Mouse (Mus musculus) neural tube, embryonic 15.5 days (tissue): ENCODE measurements around the gene Arl8b. TPM values are rescaled to one million over a fixed set of nuclear protein-coding genes. Genes with fewer than 3 reads are reported as not detected.
A peak's percentile ranks its signal among the peaks of the same experiment; 100 is the strongest.

Experiments used
- ATAC-seq: fragments of 200-750 bp; cut with Nextera tagmentation; 2 replicates; pipeline ENCODE4 v1.8.0; 2017; ENCODE audit warnings: mild to moderate bottlenecking, moderate TSS enrichment, moderate library complexity; ENCODE audit not compliant: low FRiP score
- H3K27ac ChIP-seq: fragments of 300-500 bp; sonication (generic); replicated peaks from 2 replicates; pipeline ENCODE4 v1.5.1; 2015; ENCODE audit warnings: mild to moderate bottlenecking, inconsistent platforms
- H3K27me3 ChIP-seq: fragments of 300-500 bp; sonication (generic); replicated peaks from 2 replicates; pipeline ENCODE4 v1.6.1; 2015; ENCODE audit warnings: inconsistent platforms
- H3K36me3 ChIP-seq: fragments of 300-500 bp; sonication (generic); 2 replicates; pipeline ENCODE4 v1.6.1; 2015; ENCODE audit warnings: inconsistent platforms
- H3K4me1 ChIP-seq: fragments of 300-500 bp; sonication (generic); 2 replicates; pipeline ENCODE4 v1.6.1; 2015; ENCODE audit warnings: inconsistent platforms
- H3K4me2 ChIP-seq: fragments of 300-500 bp; sonication (generic); 2 replicates; pipeline ENCODE4 v1.6.1; 2015; ENCODE audit warnings: inconsistent platforms, mild to moderate bottlenecking, moderate library complexity
- H3K4me3 ChIP-seq: fragments of 300-500 bp; sonication (generic); replicated peaks from 2 replicates; pipeline ENCODE4 v1.5.1; 2015; ENCODE audit warnings: mild to moderate bottlenecking, inconsistent platforms
- H3K9ac ChIP-seq: fragments of 300-500 bp; sonication (generic); replicated peaks from 2 replicates; pipeline ENCODE4 v1.6.1; 2015; ENCODE audit warnings: mild to moderate bottlenecking, inconsistent platforms
- H3K9me3 ChIP-seq: fragments of 300-500 bp; sonication (generic); replicated peaks from 2 replicates; pipeline ENCODE4 v1.6.1; 2016; ENCODE audit warnings: inconsistent platforms
- WGBS: fragments of 180-500 bp; shearing (Covaris S2); methylation state at CpG from one replicate; pipeline ENCODE4 v1.1.7; 2015; ENCODE audit warnings: mixed read lengths; 5-methylcytosine and 5-hydroxymethylcytosine counted together
- polyA plus RNA-seq: library from polyadenylated mRNA; unstranded; fragments of >200 nt; fragmentation: Nextera tagmentation; extraction: Ambion mirVana; gene quantifications from 2 replicates; pipeline ENCODE4 v1.2.1, GENCODE M21; 2015

Arl8b gene
- polyA plus RNA-seq, 1 experiment from 2014 or later, result 117 TPM

GRCm38 (mm10) chr6:108759698-108760039 is 23.2 kb upstream of the Arl8b start:
- Histone ChIP-seq H3K4me2 (no peak overlapping the region), H3K27me3 (no peaks in the 10 kb centered on the region), H3K4me1 (no peaks in the 10 kb centered on the region), H3K36me3 (no peaks in the 10 kb centered on the region), H3K9me3 (no peaks in the 10 kb centered on the region), H3K27ac (no peak overlapping the region), H3K9ac (no peak overlapping the region), H3K4me3 (no peak overlapping the region)
- WGBS, result 71% methylated on average over 5 of the region's 5 CpGs
- no peak for ATAC-seq

- no peak for ATAC-seq
- H3K4me2 ChIP-seq, result no peak overlapping the region
- H3K9me3 ChIP-seq, result no peaks in the 10 kb centered on the region
Measured at GRCm38 (mm10) chr6:108770880-108771279, 12.0 kb upstream of the Arl8b start.

GRCm38 (mm10) chr6:108772913-108773312 is 10.0 kb upstream of the Arl8b start:
- no peak for ATAC-seq
- H3K9me3 ChIP-seq, result no peaks in the 10 kb centered on the region
- WGBS, result 20% methylated on average over 9 of the region's 9 CpGs
- no peak overlapping the region for H3K9ac ChIP-seq
- H3K4me1 ChIP-seq, result no peaks in the 10 kb centered on the region
- H3K4me3 ChIP-seq, result no peak overlapping the region
- H3K36me3 ChIP-seq, result no peaks in the 10 kb centered on the region
- no peak overlapping the region for H3K27ac ChIP-seq
- H3K4me2 ChIP-seq, result no peak overlapping the region
- H3K27me3 ChIP-seq, result no peaks in the 10 kb centered on the region

More at GRCm38 (mm10) chr6:108770880-108771279, 12.0 kb upstream of the Arl8b start:
- Histone ChIP-seq H3K36me3 (no peaks in the 10 kb centered on the region), H3K4me1 (no peaks in the 10 kb centered on the region), H3K9ac (no peak overlapping the region), H3K4me3 (no peak overlapping the region), H3K27me3 (no peaks in the 10 kb centered on the region), H3K27ac (no peak overlapping the region)
- WGBS, result 87% methylated on average over 3 of the region's 3 CpGs

- Histone ChIP-seq H3K4me1 (no peaks in the 10 kb centered on the region), H3K27me3 (no peaks in the 10 kb centered on the region), H3K9ac (no peak overlapping the region), H3K4me3 (no peak overlapping the region), H3K9me3 (no peaks in the 10 kb centered on the region), H3K4me2 (no peak overlapping the region), H3K36me3 (no peaks in the 10 kb centered on the region), H3K27ac (no peak overlapping the region)
- no peak for ATAC-seq
- 90% methylated on average over 6 of the region's 6 CpGs for WGBS
Measured at GRCm38 (mm10) chr6:108773480-108773879, 9.4 kb upstream of the Arl8b start.

GRCm38 (mm10) chr6:108776274-108776673 is 6.6 kb upstream of the Arl8b start:
- no peaks in the 10 kb centered on the region for H3K4me1 ChIP-seq
- H3K9ac ChIP-seq, result no peak overlapping the region
- no peak overlapping the region for H3K4me3 ChIP-seq
- no peaks in the 10 kb centered on the region for H3K27me3 ChIP-seq
- H3K27ac ChIP-seq, result no peak overlapping the region
- no peak for ATAC-seq
- no peak overlapping the region for H3K4me2 ChIP-seq
- H3K36me3 ChIP-seq, result no peaks in the 10 kb centered on the region
- no peaks in the 10 kb centered on the region for H3K9me3 ChIP-seq

GRCm38 (mm10) chr6:108777560-108778287 is 5.2 kb upstream of the Arl8b start:
- no peak for ATAC-seq
- H3K27ac ChIP-seq, result no peak overlapping the region
- H3K27me3 ChIP-seq, result no peaks in the 10 kb centered on the region
- H3K9me3 ChIP-seq, result no peaks in the 10 kb centered on the region
- H3K36me3 ChIP-seq, result no peaks in the 10 kb centered on the region
- WGBS, result 83% methylated on average over 8 of the region's 8 CpGs
- no peak overlapping the region for H3K9ac ChIP-seq
- no peak overlapping the region for H3K4me3 ChIP-seq
- H3K4me2 ChIP-seq, result no peak overlapping the region
- no peaks in the 10 kb centered on the region for H3K4me1 ChIP-seq

- no peak overlapping the region for H3K4me3 ChIP-seq
- no peaks in the 10 kb centered on the region for H3K4me1 ChIP-seq
- 73% methylated on average over 5 of the region's 5 CpGs for WGBS
- H3K27ac ChIP-seq, result no peak overlapping the region
- H3K4me2 ChIP-seq, result no peak overlapping the region
- no peaks in the 10 kb centered on the region for H3K36me3 ChIP-seq
- H3K9ac ChIP-seq, result no peak overlapping the region
- ATAC-seq, result no peak
- no peaks in the 10 kb centered on the region for H3K27me3 ChIP-seq
- no peaks in the 10 kb centered on the region for H3K9me3 ChIP-seq
Measured at GRCm38 (mm10) chr6:108778399-108778798, 4.5 kb upstream of the Arl8b start.

GRCm38 (mm10) chr6:108781865-108782264 is 1.0 kb upstream of the Arl8b start:
- Histone ChIP-seq H3K4me2 (no peak overlapping the region), H3K36me3 (no peaks in the 10 kb centered on the region), H3K27me3 (no peaks in the 10 kb centered on the region), H3K9ac (no peak overlapping the region), H3K4me1 (peaks cover 22% of the 10 kb centered on the region), H3K4me3 (no peak overlapping the region), H3K9me3 (no peaks in the 10 kb centered on the region), H3K27ac (no peak overlapping the region)
- 73% methylated on average over 6 of the region's 6 CpGs for WGBS
- no peak for ATAC-seq

GRCm38 (mm10) chr6:108783184-108783881 is 434 bp downstream of the Arl8b start:
- ATAC-seq, result peak; percentile 73
- Histone ChIP-seq H3K27me3 (no peaks in the 10 kb centered on the region), H3K4me2 (peak overlapping the region; percentile 76)

GRCm38 (mm10) chr6:108784056-108784455 is 1.2 kb downstream of the Arl8b start:
- WGBS, result 26% methylated on average over 11 of the region's 11 CpGs
- H3K9me3 ChIP-seq, result no peaks in the 10 kb centered on the region
- ATAC-seq, result no peak
- H3K4me1 ChIP-seq, result peaks cover 22% of the 10 kb centered on the region
- no peaks in the 10 kb centered on the region for H3K36me3 ChIP-seq
- no peaks in the 10 kb centered on the region for H3K27me3 ChIP-seq
- H3K4me3 ChIP-seq, result peak overlapping the region; percentile 84
- peak overlapping the region; percentile 99 for H3K9ac ChIP-seq
- peak overlapping the region; percentile 76 for H3K4me2 ChIP-seq
- peak overlapping the region; percentile 90 for H3K27ac ChIP-seq

More at GRCm38 (mm10) chr6:108783184-108783881, 434 bp downstream of the Arl8b start:
- Histone ChIP-seq H3K9me3 (no peaks in the 10 kb centered on the region), H3K4me3 (peak overlapping the region; percentile 84), H3K9ac (peak overlapping the region; percentile 99), H3K27ac (peak overlapping the region; percentile 90), H3K4me1 (peaks cover 22% of the 10 kb centered on the region), H3K36me3 (no peaks in the 10 kb centered on the region)
- under 1% methylated on average over 57 of the region's 57 CpGs for WGBS

- H3K4me1 ChIP-seq, result peaks cover 22% of the 10 kb centered on the region
- H3K27me3 ChIP-seq, result no peaks in the 10 kb centered on the region
- H3K36me3 ChIP-seq, result no peaks in the 10 kb centered on the region
- 31% methylated on average over 5 of the region's 5 CpGs for whole genome bisulfite sequencing
- no peak overlapping the region for H3K27ac ChIP-seq
- H3K9ac ChIP-seq, result peak overlapping the region; percentile 99
- no peaks in the 10 kb centered on the region for H3K9me3 ChIP-seq
- H3K4me2 ChIP-seq, result peak overlapping the region; percentile 76
- ATAC-seq, result no peak
- H3K4me3 ChIP-seq, result peak overlapping the region; percentile 84
Measured at GRCm38 (mm10) chr6:108784796-108785195, 1.9 kb downstream of the Arl8b start.

GRCm38 (mm10) chr6:108785551-108785950 is 2.7 kb downstream of the Arl8b start:
- H3K9ac ChIP-seq, result no peak overlapping the region
- no peak overlapping the region for H3K4me3 ChIP-seq
- peak overlapping the region; percentile 76 for H3K4me2 ChIP-seq
- no peaks in the 10 kb centered on the region for H3K36me3 ChIP-seq
- no peak for ATAC-seq
- H3K27ac ChIP-seq, result no peak overlapping the region
- H3K4me1 ChIP-seq, result peaks cover 22% of the 10 kb centered on the region
- H3K27me3 ChIP-seq, result no peaks in the 10 kb centered on the region
- no peaks in the 10 kb centered on the region for H3K9me3 ChIP-seq
- 88% methylated on average over 3 of the region's 3 CpGs for WGBS
